Mouse (Mus musculus) liver, embryonic 13.5 days (tissue): ENCODE results near the gene Rpl14. TPM values are rescaled to one million over a fixed set of nuclear protein-coding genes. Genes with fewer than 3 reads are reported as not detected.

Experiments
- ATAC-seq: fragments of 200-750 bp; cut with Nextera tagmentation; 2 replicates; pipeline ENCODE4 v1.8.0; 2017; ENCODE audit warnings: low read depth, mild to moderate bottlenecking, moderate number of reproducible peaks, moderate library complexity
- DNase-seq: peaks from one replicate; pipeline ENCODE4 v3.0.0; 2022
- H3K27ac ChIP-seq: fragments of 300-500 bp; sonication (generic); 2 replicates; pipeline ENCODE4 v1.5.1; 2015; ENCODE audit warnings: moderate library complexity, mild to moderate bottlenecking, inconsistent platforms
- H3K27me3 ChIP-seq: fragments of 300-500 bp; sonication (generic); 2 replicates; pipeline ENCODE4 v1.6.1; 2015; ENCODE audit warnings: mild to moderate bottlenecking, inconsistent platforms
- H3K36me3 ChIP-seq: fragments of 300-500 bp; sonication (generic); 2 replicates; pipeline ENCODE4 v1.6.1; 2015; ENCODE audit warnings: mild to moderate bottlenecking, inconsistent platforms
- H3K4me1 ChIP-seq: fragments of 300-500 bp; sonication (generic); replicated peaks from 2 replicates; pipeline ENCODE4 v1.6.1; 2015; ENCODE audit warnings: inconsistent platforms
- H3K4me2 ChIP-seq: fragments of 300-500 bp; sonication (generic); 2 replicates; pipeline ENCODE4 v1.6.1; 2015; ENCODE audit warnings: inconsistent platforms, mild to moderate bottlenecking, moderate library complexity
- H3K4me3 ChIP-seq: fragments of 300-500 bp; sonication (generic); replicated peaks from 2 replicates; pipeline ENCODE4 v1.5.1; 2015; ENCODE audit warnings: mild to moderate bottlenecking, inconsistent platforms
- H3K9ac ChIP-seq: fragments of 300-500 bp; sonication (generic); 2 replicates; pipeline ENCODE4 v1.6.1; 2015; ENCODE audit warnings: mild to moderate bottlenecking, inconsistent platforms
- H3K9me3 ChIP-seq: fragments of 300-500 bp; sonication (generic); replicated peaks from 2 replicates; pipeline ENCODE4 v1.6.1; 2016; ENCODE audit warnings: inconsistent platforms
- WGBS: fragments of 180-500 bp; shearing (Covaris S2); methylation state at CpG from one replicate; pipeline ENCODE4 v1.1.7; 2015; ENCODE audit not compliant: insufficient replicate concordance; 5-methylcytosine and 5-hydroxymethylcytosine counted together
- polyA plus RNA-seq: library from polyadenylated mRNA; unstranded; fragments of >200 nt; fragmentation: Nextera tagmentation; extraction: Ambion mirVana; gene quantifications from 2 replicates; pipeline ENCODE4 v1.2.1, GENCODE M21; 2015

Rpl14 gene
- polyA plus RNA-seq, 1 experiment from 2014 or later: 604 TPM

- ATAC-seq: no peak
- WGBS: 66% methylated on average over 6 of the region's 6 CpGs
- peaks cover 5% of the 10 kb centered on the region; the same call in 1 of the 2 replicates for H3K4me1 ChIP-seq
Measured at GRCm38 (mm10) chr9:120618101-120618500, 46.9 kb downstream of the Rpl14 start.

GRCm38 (mm10) chr9:120619347-120619708, 48.1 kb downstream of the Rpl14 start:
- Histone ChIP-seq H3K27ac (no peak overlapping the region), H3K9me3 (0 out of 2 replicates have a peak, but pooled peaks cover 5% of the 10 kb centered on the region), H3K4me1 (peaks cover 5% of the 10 kb centered on the region; the same call in 1 of the 2 replicates), H3K36me3 (no peaks in the 10 kb centered on the region), H3K9ac (no peak overlapping the region), H3K4me3 (no peak overlapping the region), H3K4me2 (peak overlapping the region; percentile 36), H3K27me3 (peaks cover 9% of the 10 kb centered on the region)
- ATAC-seq (no peak), DNase-seq (no peak)
- 18% methylated on average over 10 of the region's 10 CpGs for WGBS

More at GRCm38 (mm10) chr9:120618101-120618500, 46.9 kb downstream of the Rpl14 start:
- H3K4me3 ChIP-seq: no peak overlapping the region
- H3K9me3 ChIP-seq: 0 out of 2 replicates have a peak, but pooled peaks cover 3% of the 10 kb centered on the region
- no peak overlapping the region for H3K27ac ChIP-seq
- DNase-seq: no peak
- no peaks in the 10 kb centered on the region for H3K36me3 ChIP-seq
- H3K4me2 ChIP-seq: no peak overlapping the region
- H3K27me3 ChIP-seq: peaks cover 9% of the 10 kb centered on the region
- no peak overlapping the region for H3K9ac ChIP-seq

- H3K4me1 ChIP-seq: peaks cover 5% of the 10 kb centered on the region; the same call in 1 of the 2 replicates
- no peak overlapping the region for H3K27ac ChIP-seq
- H3K4me2 ChIP-seq: peak overlapping the region; percentile 36
- DNase-seq (no peak), ATAC-seq (no peak)
- H3K9ac ChIP-seq: no peak overlapping the region
- H3K9me3 ChIP-seq: 0 out of 2 replicates have a peak, but pooled peaks cover 5% of the 10 kb centered on the region
- H3K4me3 ChIP-seq: no peak overlapping the region
- H3K36me3 ChIP-seq: no peaks in the 10 kb centered on the region
- H3K27me3 ChIP-seq: peaks cover 9% of the 10 kb centered on the region
- 13% methylated on average over 26 of the region's 26 CpGs for whole genome bisulfite sequencing
Measured at GRCm38 (mm10) chr9:120619709-120620408, 48.6 kb downstream of the Rpl14 start.

GRCm38 (mm10) chr9:120620409-120620745, 49.1 kb downstream of the Rpl14 start:
- Histone ChIP-seq H3K4me3 (no peak overlapping the region), H3K36me3 (no peaks in the 10 kb centered on the region), H3K9ac (no peak overlapping the region), H3K27me3 (peaks cover 9% of the 10 kb centered on the region), H3K4me2 (no peak overlapping the region), H3K27ac (no peak overlapping the region), H3K9me3 (0 out of 2 replicates have a peak, but pooled peaks cover 5% of the 10 kb centered on the region), H3K4me1 (peaks cover 5% of the 10 kb centered on the region; the same call in 1 of the 2 replicates)
- ATAC-seq (no peak), DNase-seq (no peak)
- WGBS: 30% methylated on average over 4 of the region's 4 CpGs

Other genes with a start within 250 kb of the Rpl14 start
- 101 and 115 TPM in 2 replicates for gene Eif1b, start 79.2 kb upstream of the Rpl14 start, polyA plus RNA-seq
- gene Entpd3, start 31.6 kb upstream of the Rpl14 start, polyA plus RNA-seq: 0.07 and 0.09 TPM in 2 replicates